Mouse (Mus musculus) brain, embryonic 18.5 days (tissue): ENCODE measurements around the gene 2510009E07Rik.

Experiments used
- DNase-seq: peaks from one replicate; pipeline ENCODE4 v3.0.0-alpha.2; 2012; ENCODE audit warnings: low read depth, low spot score

2510009E07Rik gene

GRCm38 (mm10) chr16:21694463-21695241, at the start of gene 2510009E07Rik:
TSS of gene 2510009E07Rik (minus strand) at chr16:21694665.
- DNase-seq: peak; percentile 87

- no peak for DNase-seq
These were observed 48.9 kb upstream of the 2510009E07Rik start for GRCm38 (mm10) chr16:21743401-21743800.

GRCm38 (mm10) chr16:21742898-21743297, 48.4 kb upstream of the 2510009E07Rik start:
- DNase-seq: no peak

GRCm38 (mm10) chr16:21742191-21742870, 47.9 kb upstream of the 2510009E07Rik start:
- no peak for DNase-seq

GRCm38 (mm10) chr16:21741542-21741941, 47.1 kb upstream of the 2510009E07Rik start:
- DNase-seq: no peak

- DNase-seq: no peak
These were observed 41.2 kb upstream of the 2510009E07Rik start for GRCm38 (mm10) chr16:21735638-21736037.

- DNase-seq: peak; percentile 70
These were observed 33.5 kb upstream of the 2510009E07Rik start for GRCm38 (mm10) chr16:21727897-21728364.

GRCm38 (mm10) chr16:21727421-21727820, 33.0 kb upstream of the 2510009E07Rik start:
- DNase-seq: no peak

- no peak for DNase-seq
These were observed 29.8 kb upstream of the 2510009E07Rik start for GRCm38 (mm10) chr16:21724261-21724660.

- DNase-seq: no peak
These were observed 25.3 kb upstream of the 2510009E07Rik start for GRCm38 (mm10) chr16:21719770-21720169.

GRCm38 (mm10) chr16:21714516-21714915, 20.1 kb upstream of the 2510009E07Rik start:
- peak; percentile 42 for DNase-seq

GRCm38 (mm10) chr16:21710321-21710720, 15.9 kb upstream of the 2510009E07Rik start:
- DNase-seq: no peak

GRCm38 (mm10) chr16:21704691-21705090, 10.2 kb upstream of the 2510009E07Rik start:
- no peak for DNase-seq

- DNase-seq: no peak
These were observed 7.8 kb upstream of the 2510009E07Rik start for GRCm38 (mm10) chr16:21702314-21702690.

- DNase-seq: no peak
These were observed 7.3 kb upstream of the 2510009E07Rik start for GRCm38 (mm10) chr16:21701611-21702313.

GRCm38 (mm10) chr16:21698136-21698535, 3.7 kb upstream of the 2510009E07Rik start:
- no peak for DNase-seq

- DNase-seq: no peak
These were observed 2.5 kb upstream of the 2510009E07Rik start for GRCm38 (mm10) chr16:21696946-21697345.

- DNase-seq: peak; percentile 28
These were observed 745 bp upstream of the 2510009E07Rik start for GRCm38 (mm10) chr16:21695242-21695578.

- DNase-seq: peak; percentile 20
These were observed 443 bp downstream of the 2510009E07Rik start for GRCm38 (mm10) chr16:21693981-21694462.

GRCm38 (mm10) chr16:21690216-21690755, 4.2 kb downstream of the 2510009E07Rik start:
- no peak for DNase-seq

GRCm38 (mm10) chr16:21689141-21689540, 5.3 kb downstream of the 2510009E07Rik start:
- no peak for DNase-seq

- DNase-seq: no peak
These were observed 7.1 kb downstream of the 2510009E07Rik start for GRCm38 (mm10) chr16:21687406-21687805.
